Mouse (Mus musculus) Muller cell, postnatal 12 days (primary cell): ENCODE measurements around the gene Sh3bp4.

ENCODE experiments used
- DNase-seq: peaks from one replicate; pipeline ENCODE4 v3.0.0-alpha.2; 2015; ENCODE audit errors: inconsistent ontology term

Gene Sh3bp4

GRCm38 (mm10) chr1:89070103-89070700 is at the start of gene Sh3bp4:
Gene Sh3bp4, plus strand, starts transcription at chr1:89070415.
- peak; percentile 100 for DNase-seq

DNA sequence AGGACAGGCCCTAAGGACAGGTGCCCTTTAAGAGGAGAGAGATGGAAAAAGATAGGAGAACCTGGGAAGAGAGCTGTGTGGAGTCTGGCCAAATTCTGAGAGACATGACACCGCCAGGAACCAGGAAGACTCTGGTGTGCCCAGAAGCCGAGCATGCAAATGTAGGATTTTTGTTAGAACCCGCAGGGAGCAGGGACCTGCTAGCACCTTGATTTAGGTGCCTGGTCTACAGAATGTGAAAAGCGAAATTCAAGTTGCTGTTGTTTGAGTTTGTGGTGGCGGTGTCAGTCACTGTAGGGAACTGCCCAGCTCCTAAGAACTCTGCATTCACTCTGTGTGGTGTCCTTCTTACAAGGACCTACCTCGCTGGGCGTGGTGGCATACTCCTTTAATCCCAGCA is 47.2 kb upstream of the Sh3bp4 start:
- no peak for DNase-seq

- DNase-seq: no peak
These were observed 45.3 kb upstream of the Sh3bp4 start for GRCm38 (mm10) chr1:89024696-89025612.

DNA sequence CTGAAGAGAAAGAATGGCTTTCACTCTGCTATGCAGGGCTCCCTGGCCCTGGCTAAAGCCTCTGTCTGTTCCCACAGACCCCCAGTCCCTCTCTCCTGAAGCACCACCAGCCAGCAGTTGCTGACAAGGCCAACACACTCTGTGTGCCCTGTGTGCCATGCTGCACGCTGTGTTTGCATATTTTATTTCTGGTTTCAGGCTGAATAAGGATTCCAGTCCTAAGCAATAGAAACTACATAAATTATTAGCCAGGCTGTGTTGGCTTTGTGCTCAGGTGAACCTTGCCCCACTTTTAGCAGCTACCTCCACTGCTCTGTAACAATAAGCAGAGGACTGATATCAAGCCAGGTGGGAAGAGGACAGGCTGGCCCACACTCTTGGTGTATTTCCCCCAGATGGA is 44.2 kb upstream of the Sh3bp4 start:
- DNase-seq: no peak

- no peak for DNase-seq
These were observed 40.9 kb upstream of the Sh3bp4 start for GRCm38 (mm10) chr1:89029136-89029927.

DNA sequence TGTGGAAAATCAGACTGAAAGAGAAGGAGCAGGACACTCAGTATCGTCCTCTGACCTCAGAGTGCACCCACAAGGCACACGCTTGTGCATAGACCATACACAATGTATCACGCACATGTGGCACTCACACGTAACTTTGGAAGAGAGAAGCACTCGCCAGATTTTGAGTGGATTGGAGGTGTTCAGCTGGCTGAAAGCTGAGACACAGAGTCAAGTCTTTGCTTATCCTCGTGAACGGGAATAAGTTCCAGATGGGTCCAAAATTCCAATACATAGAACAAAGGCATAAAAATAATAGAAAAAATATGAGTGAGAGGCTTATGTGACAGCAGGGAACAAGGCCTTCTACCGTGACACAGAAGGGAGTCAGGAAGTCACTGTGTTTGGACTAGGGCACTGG is 36.6 kb upstream of the Sh3bp4 start:
- DNase-seq: no peak

GRCm38 (mm10) chr1:89034061-89034460 is 36.2 kb upstream of the Sh3bp4 start:
- DNase-seq: no peak

GRCm38 (mm10) chr1:89035115-89035514 is 35.1 kb upstream of the Sh3bp4 start:
- DNase-seq: no peak

DNA sequence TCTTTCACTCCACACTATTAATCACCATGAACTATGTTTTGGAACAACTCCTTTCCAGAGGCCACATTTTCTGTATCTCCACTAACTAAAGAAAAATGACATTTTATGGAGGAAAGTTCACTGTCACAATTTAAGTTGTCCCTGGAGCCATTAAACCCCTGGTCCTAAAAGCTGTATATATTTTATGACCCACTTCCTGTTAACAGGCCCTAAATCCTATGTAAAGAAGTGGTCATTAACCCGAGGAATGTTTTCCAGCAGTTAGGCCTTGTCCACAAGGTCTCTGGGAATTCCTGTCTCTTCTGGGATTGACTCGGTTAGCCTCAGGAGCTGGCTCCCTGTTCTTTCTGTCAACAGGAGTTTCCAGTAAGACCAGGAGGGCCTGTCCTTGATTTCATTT is 30.4 kb upstream of the Sh3bp4 start:
- DNase-seq: no peak

- peak; percentile 72 for DNase-seq
These were observed 28.9 kb upstream of the Sh3bp4 start for GRCm38 (mm10) chr1:89041290-89041689.

DNA sequence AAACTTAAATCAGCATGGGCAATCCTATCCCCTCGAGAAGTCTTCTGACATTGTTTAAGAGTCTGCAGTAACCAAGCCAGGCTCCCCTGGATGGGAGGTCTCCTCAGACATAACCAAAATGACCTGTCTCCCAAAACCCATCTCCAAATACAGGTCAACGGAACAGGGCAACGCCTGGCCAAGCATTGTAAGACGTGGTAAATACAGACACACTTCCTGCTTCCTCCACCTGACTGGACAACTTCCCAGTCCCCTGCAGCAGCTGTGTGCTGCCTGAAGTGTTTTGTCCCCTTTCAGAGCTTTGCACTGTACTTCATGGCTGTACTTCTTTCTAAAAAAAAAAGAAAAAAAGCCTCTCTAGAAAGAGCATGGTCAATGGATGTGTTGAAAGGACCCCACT is 28.1 kb upstream of the Sh3bp4 start:
- DNase-seq: no peak

DNA sequence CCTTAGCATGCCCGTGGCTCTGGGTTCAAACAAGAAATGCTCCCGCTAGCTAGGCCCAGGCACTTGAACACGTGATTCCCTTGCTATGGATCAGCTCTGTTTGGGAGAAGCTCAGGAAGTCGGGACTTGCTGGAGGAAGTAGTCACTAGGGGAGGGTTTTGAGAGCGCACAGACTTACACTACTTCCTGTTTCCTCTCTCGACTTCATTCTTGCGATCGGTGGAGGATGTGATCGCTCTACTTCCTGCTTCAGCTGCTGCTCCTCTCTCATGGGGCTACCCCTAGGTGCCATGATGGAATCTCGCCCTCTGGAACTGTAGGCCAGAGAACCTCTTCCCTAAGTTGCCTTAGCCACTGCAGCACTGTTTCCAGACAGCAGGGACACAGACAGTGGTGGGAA is 27.3 kb upstream of the Sh3bp4 start:
- no peak for DNase-seq

- DNase-seq: no peak
These were observed 24.8 kb upstream of the Sh3bp4 start for GRCm38 (mm10) chr1:89045403-89045802.

DNA sequence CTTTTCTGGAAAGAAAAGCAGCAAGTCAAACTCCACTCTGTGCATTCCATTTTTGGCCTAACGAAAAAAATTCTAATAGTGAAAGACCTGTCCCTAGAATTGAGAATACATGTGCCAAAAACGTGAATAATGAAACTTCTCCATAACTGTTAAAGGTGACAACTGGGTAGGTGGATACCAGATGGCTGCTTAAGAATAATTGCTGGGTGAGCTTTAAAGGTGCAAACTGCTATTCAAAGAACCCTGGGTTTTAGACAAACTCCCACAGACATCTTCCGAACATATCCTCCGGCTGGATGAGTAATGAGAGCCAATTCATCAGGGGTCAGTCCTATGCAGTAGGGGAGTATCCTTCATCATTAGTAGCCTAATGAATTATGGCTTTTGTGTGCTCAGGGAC is 20.7 kb upstream of the Sh3bp4 start:
- no peak for DNase-seq

GRCm38 (mm10) chr1:89056175-89056574 is 14.0 kb upstream of the Sh3bp4 start:
- no peak for DNase-seq

DNA sequence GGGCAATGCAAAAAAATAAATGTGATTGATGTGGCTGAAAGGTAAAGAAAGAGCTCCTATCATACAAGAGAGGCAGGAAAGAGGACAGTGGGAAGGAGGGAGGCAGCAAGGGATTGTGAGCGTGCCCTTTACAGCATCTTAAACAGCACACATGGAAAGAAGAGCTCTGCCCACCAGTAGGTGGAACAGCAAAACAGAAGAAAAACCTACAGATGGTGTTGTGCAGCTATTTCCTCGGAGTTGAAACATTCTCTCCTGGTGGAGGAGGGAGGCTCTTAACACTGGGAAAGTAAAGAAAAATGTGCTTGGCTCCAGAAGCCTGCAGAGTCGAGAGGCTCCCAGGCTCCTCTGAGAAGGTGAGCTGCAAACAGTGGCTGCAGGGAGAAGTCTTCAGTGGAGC is 12.8 kb upstream of the Sh3bp4 start:
- no peak for DNase-seq

GRCm38 (mm10) chr1:89058011-89058410 is 12.2 kb upstream of the Sh3bp4 start:
- DNase-seq: no peak

GRCm38 (mm10) chr1:89062977-89063376 is 7.2 kb upstream of the Sh3bp4 start:
- no peak for DNase-seq

DNA sequence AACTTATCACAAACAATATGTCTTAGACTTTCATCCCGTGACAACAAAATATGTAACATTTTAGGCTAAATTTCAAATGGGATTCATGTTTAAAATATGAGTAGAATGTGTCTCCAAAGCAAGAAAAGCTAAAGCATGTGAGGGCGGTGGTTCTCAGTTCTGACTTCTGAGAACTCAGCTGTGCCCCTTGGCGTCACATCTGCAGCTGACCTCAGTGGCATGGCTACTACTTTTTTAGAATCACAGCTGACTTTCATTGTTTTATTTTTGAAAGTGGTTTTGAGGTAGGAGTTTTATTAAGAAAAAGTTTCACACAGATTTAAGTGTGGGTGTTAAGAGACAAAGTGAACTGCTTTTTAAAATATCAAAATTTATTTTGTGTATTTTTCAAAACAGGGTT is 6.4 kb upstream of the Sh3bp4 start:
- DNase-seq: no peak

DNA sequence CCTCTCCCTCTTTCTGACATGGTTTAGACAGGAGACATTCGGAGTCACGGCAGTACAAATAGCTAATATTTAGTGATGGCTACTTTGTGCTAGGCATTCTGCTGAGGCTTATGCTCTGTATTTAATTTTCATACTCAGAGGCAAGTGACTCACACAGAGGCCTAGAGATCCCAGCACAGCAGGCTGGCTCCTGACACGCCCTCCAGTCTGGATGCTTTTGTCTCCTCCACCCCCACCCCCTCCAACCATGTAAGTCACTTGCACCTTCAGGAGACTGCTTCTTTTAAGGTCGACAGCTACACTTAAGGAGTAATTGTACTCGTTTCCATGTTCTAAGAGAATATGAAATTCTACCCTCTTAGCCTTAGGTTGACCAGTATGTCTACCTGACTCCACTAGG is 1.4 kb upstream of the Sh3bp4 start:
- DNase-seq: peak; percentile 38

DNA sequence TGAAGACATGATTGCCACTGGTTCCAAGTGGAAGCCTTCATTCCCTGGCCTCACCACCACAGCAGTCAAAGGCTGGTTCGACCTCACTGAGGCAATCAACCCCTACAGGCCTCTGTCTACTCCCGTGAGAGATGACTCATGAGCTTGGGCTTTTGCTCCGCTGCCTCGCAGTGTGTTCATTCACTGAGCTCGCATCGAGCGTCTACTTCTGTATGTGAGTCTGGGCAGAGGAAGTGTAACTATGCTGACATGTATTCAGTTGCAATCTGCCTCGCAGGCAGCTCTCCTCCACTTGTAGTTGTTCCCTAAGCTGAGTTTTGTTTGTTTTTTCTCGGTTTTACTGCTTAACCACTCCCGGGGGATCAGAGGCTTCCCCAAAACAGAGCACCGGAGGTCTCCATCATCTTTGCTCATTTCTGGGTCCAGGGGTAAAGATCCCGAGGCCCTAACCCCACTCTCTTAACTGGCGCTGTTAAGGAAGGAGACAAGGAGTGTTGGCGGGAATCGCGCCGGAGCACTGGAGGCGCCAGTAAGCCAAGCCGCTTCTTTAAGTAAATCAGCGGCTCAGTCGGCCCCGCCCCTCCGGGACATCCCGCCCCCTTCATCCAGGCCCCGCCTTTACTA is 624 bp upstream of the Sh3bp4 start:
- DNase-seq: peak; percentile 86

DNA sequence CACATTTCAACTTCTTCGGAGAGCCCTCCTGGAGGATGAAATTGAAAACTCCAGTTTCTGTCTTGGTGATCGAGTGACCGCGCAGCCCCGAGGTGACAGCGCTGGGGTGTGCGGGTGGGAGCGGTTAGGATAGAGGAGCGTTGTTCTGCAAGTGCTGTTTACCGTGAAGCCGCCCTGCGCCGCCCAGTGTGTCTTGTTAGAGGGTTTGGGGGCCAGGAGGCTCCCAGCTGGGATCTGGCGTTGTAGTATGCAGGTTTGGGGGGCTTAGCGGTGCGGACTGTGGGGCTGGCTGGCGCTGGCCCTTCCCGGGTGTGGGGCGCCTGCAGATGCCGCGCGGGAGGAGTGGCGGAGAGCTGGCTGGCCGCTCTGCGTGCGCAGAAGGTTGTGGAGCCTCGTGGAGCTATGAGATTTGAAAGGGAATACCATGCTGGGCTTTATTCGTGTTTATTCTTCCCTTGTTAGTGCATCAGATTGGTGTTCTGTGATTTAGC is 701 bp downstream of the Sh3bp4 start:
- DNase-seq: peak; percentile 56
